Mouse (Mus musculus) heart, embryonic 12.5 days (tissue): ENCODE measurements around the gene Xlr5a. TPM values are rescaled to one million over a fixed set of nuclear protein-coding genes. Genes with fewer than 3 reads are reported as not detected.
"Not testable (repeated sequence)": the region's sequence is repeated elsewhere in the genome, so short reads cannot be mapped to it uniquely, and the experiment has no call there.

Experiments used
- ATAC-seq: fragments of 200-750 bp; cut with Nextera tagmentation; 2 replicates; pipeline ENCODE4 v1.8.0; 2017; ENCODE audit warnings: moderate TSS enrichment, moderate library complexity; ENCODE audit not compliant: insufficient number of reproducible peaks, low FRiP score
- H3K27ac ChIP-seq: fragments of 300-500 bp; sonication (generic); 2 replicates; pipeline ENCODE4 v1.5.1; 2016; ENCODE audit warnings: mild to moderate bottlenecking, moderate library complexity; ENCODE audit not compliant: poor library complexity, severe bottlenecking
- H3K27me3 ChIP-seq: fragments of 300-500 bp; sonication (generic); replicated peaks from 2 replicates; pipeline ENCODE4 v1.6.1; 2016; ENCODE audit warnings: mild to moderate bottlenecking, moderate library complexity
- H3K36me3 ChIP-seq: fragments of 300-500 bp; sonication (generic); 2 replicates; pipeline ENCODE4 v1.6.1; 2016; ENCODE audit warnings: mild to moderate bottlenecking, moderate library complexity
- H3K4me1 ChIP-seq: fragments of 300-500 bp; sonication (generic); replicated peaks from 2 replicates; pipeline ENCODE4 v1.6.1; 2016; ENCODE audit warnings: mild to moderate bottlenecking
- H3K4me2 ChIP-seq: fragments of 300-500 bp; sonication (generic); 2 replicates; pipeline ENCODE4 v1.6.1; 2016; ENCODE audit warnings: mild to moderate bottlenecking, moderate library complexity
- H3K4me3 ChIP-seq: fragments of 300-500 bp; sonication (generic); 2 replicates; pipeline ENCODE4 v1.5.1; 2016; ENCODE audit warnings: mild to moderate bottlenecking
- H3K9ac ChIP-seq: fragments of 300-500 bp; sonication (generic); 2 replicates; pipeline ENCODE4 v1.6.1; 2016; ENCODE audit warnings: mild to moderate bottlenecking, moderate library complexity
- H3K9me3 ChIP-seq: fragments of 300-500 bp; sonication (generic); replicated peaks from 2 replicates; pipeline ENCODE4 v1.6.1; 2016; ENCODE audit warnings: mild to moderate bottlenecking, moderate library complexity
- WGBS: fragments of 180-500 bp; shearing (Covaris S2); methylation state at CpG from one replicate; pipeline ENCODE4 v1.1.7; 2016; 5-methylcytosine and 5-hydroxymethylcytosine counted together
- polyA plus RNA-seq: library from polyadenylated mRNA; unstranded; fragments of >200 nt; fragmentation: Nextera tagmentation; extraction: Ambion mirVana; gene quantifications from 2 replicates; pipeline ENCODE4 v1.2.1, GENCODE M21; 2016

Xlr5a gene
- polyA plus RNA-seq, 1 experiment from 2014 or later: not detected

GRCm38 (mm10) chrX:73122859-73123829 is 169.6 kb downstream of the Xlr5a start:
- H3K4me2 ChIP-seq, H3K36me3 ChIP-seq, H3K4me3 ChIP-seq, H3K9ac ChIP-seq, H3K27me3 ChIP-seq, H3K27ac ChIP-seq, H3K9me3 ChIP-seq, H3K4me1 ChIP-seq, ATAC-seq: not testable (repeated sequence)
- whole genome bisulfite sequencing: no CpG with 5 or more reads among the region's 12 CpGs

GRCm38 (mm10) chrX:73116747-73117146 is 176.0 kb downstream of the Xlr5a start, which contains the start of gene Gm14685:
Gene Gm14685, plus strand, starts transcription at chrX:73117047.
- not testable (repeated sequence) for H3K9ac ChIP-seq, H3K36me3 ChIP-seq, ATAC-seq, H3K27me3 ChIP-seq, H3K4me2 ChIP-seq, H3K9me3 ChIP-seq, H3K4me3 ChIP-seq, H3K4me1 ChIP-seq, H3K27ac ChIP-seq
- WGBS: no CpG with 5 or more reads among the region's 7 CpGs

- H3K9me3 ChIP-seq, H3K36me3 ChIP-seq, H3K4me1 ChIP-seq, ATAC-seq, H3K4me2 ChIP-seq, H3K4me3 ChIP-seq, H3K9ac ChIP-seq, H3K27me3 ChIP-seq, H3K27ac ChIP-seq: not testable (repeated sequence)
- 55% methylated on average over 13 of the region's 13 CpGs for WGBS
Observed at GRCm38 (mm10) chrX:73096941-73097508, 195.8 kb downstream of the Xlr5a start, which contains the start of gene Xlr3a. Gene Xlr3a, minus strand, starts transcription at chrX:73097095.

GRCm38 (mm10) chrX:73082267-73083055 is 210.3 kb downstream of the Xlr5a start, which contains the start of gene Xlr4a:
Gene Xlr4a, minus strand, starts transcription at chrX:73082478.
- WGBS: 77% methylated on average over 19 of the region's 19 CpGs
- H3K4me2 ChIP-seq, H3K27ac ChIP-seq, H3K9ac ChIP-seq, H3K27me3 ChIP-seq, H3K36me3 ChIP-seq, H3K4me1 ChIP-seq, ATAC-seq, H3K4me3 ChIP-seq, H3K9me3 ChIP-seq: not testable (repeated sequence)

- H3K4me3 ChIP-seq, H3K27ac ChIP-seq, H3K4me1 ChIP-seq, H3K9ac ChIP-seq, ATAC-seq, H3K9me3 ChIP-seq, H3K4me2 ChIP-seq, H3K36me3 ChIP-seq: not testable (repeated sequence)
- H3K27me3 ChIP-seq: peaks cover 30% of the 10 kb centered on the region
- 80% methylated on average over 1 of the region's 5 CpGs for WGBS
Observed at GRCm38 (mm10) chrX:73066765-73067312, 225.9 kb downstream of the Xlr5a start.

GRCm38 (mm10) chrX:73064415-73064793 is 228.4 kb downstream of the Xlr5a start, which contains the start of gene Pnma3:
Gene Pnma3, plus strand, starts transcription at chrX:73064787.
- WGBS: 30% methylated on average over 7 of the region's 7 CpGs
- Histone ChIP-seq H3K4me2 (peak within 1 kb of the TSS; percentile 60), H3K9me3 (no peaks in the 10 kb centered on the region), H3K36me3 (no peaks in the 10 kb centered on the region), H3K27me3 (peaks cover 30% of the 10 kb centered on the region), H3K4me1 (no peaks in the 10 kb centered on the region), H3K9ac (no peak within 1 kb of the TSS), H3K4me3 (peak within 1 kb of the TSS; percentile 24), H3K27ac (no peak within 1 kb of the TSS)
- ATAC-seq: no peak

GRCm38 (mm10) chrX:73063512-73064414 is 229.0 kb downstream of the Xlr5a start:
- H3K4me3 ChIP-seq: peak overlapping the region; percentile 24
- peak overlapping the region; percentile 60 for H3K4me2 ChIP-seq
- H3K9ac ChIP-seq: no peak overlapping the region
- H3K27ac ChIP-seq: no peak overlapping the region
- no peaks in the 10 kb centered on the region for H3K36me3 ChIP-seq
- no peaks in the 10 kb centered on the region for H3K9me3 ChIP-seq
- H3K4me1 ChIP-seq: no peaks in the 10 kb centered on the region
- 34% methylated on average over 24 of the region's 24 CpGs for WGBS
- H3K27me3 ChIP-seq: peaks cover 30% of the 10 kb centered on the region
- ATAC-seq: no peak

- H3K27ac ChIP-seq: no peak overlapping the region
- ATAC-seq: no peak
- H3K4me2 ChIP-seq: no peak overlapping the region
- H3K9ac ChIP-seq: no peak overlapping the region
- no peak overlapping the region for H3K4me3 ChIP-seq
- no peaks in the 10 kb centered on the region for H3K36me3 ChIP-seq
- peaks cover 25% of the 10 kb centered on the region for H3K27me3 ChIP-seq
- 42% methylated on average over 5 of the region's 5 CpGs for WGBS
- H3K4me1 ChIP-seq: no peaks in the 10 kb centered on the region
- H3K9me3 ChIP-seq: no peaks in the 10 kb centered on the region
Observed at GRCm38 (mm10) chrX:73062323-73062722, 230.5 kb downstream of the Xlr5a start.

- Histone ChIP-seq H3K36me3 (no peaks in the 10 kb centered on the region), H3K4me3 (no peak overlapping the region), H3K27me3 (peaks cover 25% of the 10 kb centered on the region), H3K9ac (no peak overlapping the region), H3K9me3 (no peaks in the 10 kb centered on the region), H3K4me2 (no peak overlapping the region), H3K27ac (no peak overlapping the region), H3K4me1 (no peaks in the 10 kb centered on the region)
- no peak for ATAC-seq
- WGBS: 74% methylated on average over 1 of the region's 1 CpGs
Observed at GRCm38 (mm10) chrX:73061528-73061927, 231.2 kb downstream of the Xlr5a start.
